Mouse (Mus musculus): ENCODE results near the gene Gpr1.

The Gpr1 gene

GRCm38 (mm10) chr1:63180575-63180974 lies 33.8 kb downstream of the Gpr1 start:
- in situ Hi-C loops (cut with MboI, MseI) = loop anchor here (5.0 kb wide), 1 partner anchor 68 kb away; the partner anchor contains the start of gene Ino80d

GRCm38 (mm10) chr1:63180122-63180521 lies 34.2 kb downstream of the Gpr1 start:
- in situ Hi-C loops (cut with MboI, MseI) = loop anchor here (5.0 kb wide), 1 partner anchor 68 kb away; the partner anchor contains the start of gene Ino80d

- in situ Hi-C loops (cut with MboI, MseI) = loop anchor here (10.0 kb wide), 1 partner anchor 1126 kb away; no protein-coding TSS in a partner anchor
These were observed 36.0 kb downstream of the Gpr1 start for GRCm38 (mm10) chr1:63178308-63178707.

- in situ Hi-C loops (cut with MboI, MseI) = loop anchor here (10.0 kb wide), 1 partner anchor 1128 kb away; no protein-coding TSS in a partner anchor
These were observed 37.5 kb downstream of the Gpr1 start, which contains the start of the genes Eef1b2 and Ndufs1 for GRCm38 (mm10) chr1:63176604-63177421. TSS of gene Eef1b2 (plus strand) at chr1:63176825. TSS of gene Ndufs1 (minus strand) at chr1:63176833.

DNA sequence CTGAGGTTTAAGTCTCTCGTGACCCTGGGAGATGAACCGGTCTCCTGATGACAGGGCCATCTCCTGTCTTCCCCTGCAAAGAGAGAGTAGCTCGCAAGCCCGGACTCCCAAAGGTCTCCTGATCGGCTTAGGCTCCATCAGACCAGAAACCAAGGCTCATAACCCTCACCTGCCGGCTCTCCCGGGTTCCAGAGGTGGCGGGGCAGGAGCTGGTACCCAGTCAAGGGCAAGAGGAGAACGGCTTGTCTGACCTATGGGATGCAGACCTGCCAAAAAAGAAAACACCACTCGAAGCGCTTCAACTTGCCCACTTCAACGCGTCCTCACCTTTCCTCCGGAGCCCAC lies 38.1 kb downstream of the Gpr1 start:
- in situ Hi-C loops (cut with MboI, MseI) = loop anchor here (10.0 kb wide), 1 partner anchor 1129 kb away; no protein-coding TSS in a partner anchor

DNA sequence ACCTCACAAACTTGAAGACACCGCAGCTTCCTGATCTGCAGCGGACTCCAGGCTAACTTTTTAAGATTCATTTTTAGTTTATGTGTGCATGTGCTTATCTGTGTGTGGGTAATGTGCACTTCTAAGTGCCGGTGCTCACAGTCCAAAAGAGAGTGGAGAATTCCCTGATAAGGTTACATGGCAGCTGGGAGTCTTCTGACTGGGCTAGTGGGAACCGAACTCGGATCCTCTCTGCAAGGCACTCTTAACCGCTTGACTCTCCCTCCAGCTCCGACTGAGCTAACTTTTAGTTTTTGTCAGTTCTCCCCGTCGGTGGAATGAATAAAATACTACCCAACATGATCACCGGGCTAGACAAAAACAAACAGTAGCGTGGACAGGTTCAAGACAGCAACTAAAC lies 38.5 kb downstream of the Gpr1 start:
- in situ Hi-C loops (cut with MboI, MseI) = loop anchor here (10.0 kb wide), 1 partner anchor 1129 kb away; no protein-coding TSS in a partner anchor

DNA sequence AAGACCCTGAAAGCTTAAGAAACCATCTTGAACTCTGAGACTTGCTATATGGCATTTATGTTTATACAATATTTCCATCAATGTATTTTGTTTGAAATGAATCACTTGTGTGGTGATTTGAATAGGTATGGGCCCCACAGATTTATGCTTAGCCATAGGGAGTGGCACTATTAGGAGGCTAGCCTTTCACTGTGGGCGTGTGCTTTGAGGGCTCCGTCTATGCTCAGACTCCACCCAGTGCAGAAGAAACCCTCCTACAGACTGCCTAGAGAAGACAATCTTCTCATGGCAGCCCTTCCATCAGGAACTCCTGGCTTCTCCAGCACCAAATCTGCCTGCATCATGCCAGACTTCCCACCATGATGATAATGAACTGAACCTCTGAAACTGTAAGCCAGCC lies 45.7 kb downstream of the Gpr1 start:
- in situ Hi-C loops (cut with MboI, MseI) = no loop called here

DNA sequence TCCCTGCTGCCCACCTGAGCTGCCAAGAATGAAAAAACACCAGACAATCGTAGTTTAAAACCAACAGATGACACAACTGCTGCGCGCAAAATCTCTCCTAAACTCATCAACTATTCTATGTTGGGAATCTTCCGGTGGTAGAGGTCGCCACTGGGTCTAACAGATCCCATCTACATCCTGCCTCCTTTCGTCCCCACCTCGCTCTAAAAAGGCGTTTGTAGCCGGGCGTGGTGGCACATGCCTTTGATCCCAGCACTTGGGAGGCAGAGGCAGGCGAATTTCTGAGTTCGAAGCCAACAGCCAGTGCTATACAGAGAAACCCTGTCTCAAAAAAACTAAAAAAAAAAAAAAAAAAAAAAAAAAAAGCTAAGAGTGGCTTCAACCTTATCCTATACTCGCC lies 74.1 kb downstream of the Gpr1 start:
- in situ Hi-C loops (cut with MboI, MseI) = no loop called here

DNA sequence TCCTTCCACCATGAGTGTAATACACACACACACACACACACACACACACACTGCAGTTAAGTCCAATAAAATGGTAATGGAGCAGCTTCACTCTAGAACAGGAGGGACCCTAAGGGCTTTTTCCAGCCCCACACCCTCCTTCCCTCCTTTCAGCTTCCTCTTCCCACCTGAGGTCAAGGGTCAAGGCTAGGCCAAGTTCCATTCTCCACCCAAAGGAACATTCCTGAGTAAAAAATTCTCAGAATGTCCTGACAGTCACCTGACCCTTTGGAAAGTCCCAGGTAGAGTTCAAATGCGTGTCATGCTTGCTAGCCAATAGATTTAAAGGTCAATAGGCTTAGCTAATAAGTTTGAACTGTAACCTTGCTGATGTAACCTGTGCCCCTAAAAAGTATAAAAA lies 75.8 kb downstream of the Gpr1 start:
- in situ Hi-C loops (cut with MboI, MseI) = loop anchor here (10.0 kb wide), 1 partner anchor 1396 kb away; the partner anchor contains the start of gene Creb1

DNA sequence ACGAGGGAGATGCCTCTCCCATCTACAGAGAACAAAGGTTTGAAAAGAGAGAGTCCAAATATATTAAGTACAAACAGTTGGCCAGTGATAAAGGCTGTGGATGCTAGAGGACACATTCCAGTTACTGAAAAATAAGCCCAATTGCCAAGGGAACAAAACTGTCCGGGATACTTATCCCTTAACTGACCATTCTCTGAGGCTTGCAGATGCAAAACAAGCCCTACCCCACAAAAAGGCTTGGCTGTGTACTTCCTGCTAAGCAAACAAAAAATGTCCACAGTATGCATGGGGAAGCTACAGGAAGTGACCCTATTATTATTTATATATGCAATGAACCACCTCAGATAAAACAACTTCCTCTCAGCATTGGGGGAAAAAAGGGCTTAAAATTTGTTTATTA lies 76.4 kb downstream of the Gpr1 start:
- in situ Hi-C loops (cut with MboI, MseI) = loop anchor here (10.0 kb wide), 1 partner anchor 1397 kb away; the partner anchor contains the start of gene Creb1

GRCm38 (mm10) chr1:63134530-63134929 lies 79.8 kb downstream of the Gpr1 start:
- in situ Hi-C loops (cut with MboI, MseI) = loop anchor here (10.0 kb wide), 1 partner anchor 1400 kb away; the partner anchor contains the start of gene Creb1

Measured in regulatory T cell (primary cell).